Mouse (Mus musculus) liver, embryonic 12.5 days (tissue): ENCODE measurements around the gene Afg3l1. TPM values are rescaled to one million over a fixed set of nuclear protein-coding genes. Genes with fewer than 3 reads are reported as not detected.
"Not testable (repeated sequence)": the region's sequence is repeated elsewhere in the genome, so short reads cannot be mapped to it uniquely, and the experiment has no call there.

Experiments used
- ATAC-seq: fragments of 200-750 bp; cut with Nextera tagmentation; 2 replicates; pipeline ENCODE4 v1.8.0; 2017; ENCODE audit warnings: moderate number of reproducible peaks, mild to moderate bottlenecking, moderate library complexity
- H3K27ac ChIP-seq: fragments of 300-500 bp; sonication (generic); 2 replicates; pipeline ENCODE4 v1.5.1; 2016; ENCODE audit warnings: mild to moderate bottlenecking
- H3K27me3 ChIP-seq: fragments of 300-500 bp; sonication (generic); replicated peaks from 2 replicates; pipeline ENCODE4 v1.6.1; 2016; ENCODE audit warnings: mild to moderate bottlenecking, moderate library complexity
- H3K36me3 ChIP-seq: fragments of 300-500 bp; sonication (generic); 2 replicates; pipeline ENCODE4 v1.6.1; 2016; ENCODE audit warnings: mild to moderate bottlenecking, moderate library complexity
- H3K4me1 ChIP-seq: fragments of 300-500 bp; sonication (generic); 2 replicates; pipeline ENCODE4 v1.6.1; 2016
- H3K4me2 ChIP-seq: fragments of 300-500 bp; sonication (generic); 2 replicates; pipeline ENCODE4 v1.6.1; 2016; ENCODE audit warnings: mild to moderate bottlenecking, moderate library complexity
- H3K4me3 ChIP-seq: fragments of 300-500 bp; sonication (generic); 2 replicates; pipeline ENCODE4 v1.5.1; 2016; ENCODE audit warnings: mild to moderate bottlenecking, moderate library complexity
- H3K9ac ChIP-seq: fragments of 300-500 bp; sonication (generic); 2 replicates; pipeline ENCODE4 v1.6.1; 2016; ENCODE audit warnings: mild to moderate bottlenecking, moderate library complexity
- H3K9me3 ChIP-seq: fragments of 300-500 bp; sonication (generic); replicated peaks from 2 replicates; pipeline ENCODE4 v1.6.1; 2016; ENCODE audit warnings: mild to moderate bottlenecking, moderate library complexity
- WGBS: fragments of 180-500 bp; shearing (Covaris S2); methylation state at CpG from one replicate; pipeline ENCODE4 v1.1.7; 2016; ENCODE audit not compliant: insufficient replicate concordance; 5-methylcytosine and 5-hydroxymethylcytosine counted together
- polyA plus RNA-seq: library from polyadenylated mRNA; unstranded; fragments of >200 nt; fragmentation: Nextera tagmentation; extraction: Ambion mirVana; gene quantifications from 2 replicates; pipeline ENCODE4 v1.2.1, GENCODE M21; 2016

The Afg3l1 gene
- polyA plus RNA-seq, 1 experiment from 2014 or later: 38.0 TPM

- ATAC-seq: no peak
- Histone ChIP-seq H3K36me3 (no peaks in the 10 kb centered on the region; the same call in 1 of the 2 replicates), H3K27me3 (no peaks in the 10 kb centered on the region), H3K4me1 (peaks cover 21% of the 10 kb centered on the region), H3K9ac (peak overlapping the region; percentile 74), H3K4me2 (peak overlapping the region; percentile 68), H3K27ac (0 out of 2 replicates have a peak overlapping the region, but pooled peaks have one; percentile 64), H3K9me3 (no peaks in the 10 kb centered on the region), H3K4me3 (peak overlapping the region; percentile 70)
- 16% methylated on average over 4 of the region's 4 CpGs for WGBS
Measured at GRCm38 (mm10) chr8:123443576-123443921, 34.2 kb upstream of the Afg3l1 start.

GRCm38 (mm10) chr8:123444131-123444530 lies 33.6 kb upstream of the Afg3l1 start:
- peaks cover 23% of the 10 kb centered on the region for H3K4me1 ChIP-seq
- no peak for ATAC-seq
- no peaks in the 10 kb centered on the region for H3K9me3 ChIP-seq
- H3K27me3 ChIP-seq: no peaks in the 10 kb centered on the region
- no peak overlapping the region for H3K27ac ChIP-seq
- H3K36me3 ChIP-seq: peaks cover 1% of the 10 kb centered on the region
- 50% methylated on average over 6 of the region's 6 CpGs for WGBS
- 0 out of 2 replicates have a peak overlapping the region, but pooled peaks have one; percentile 74 for H3K9ac ChIP-seq
- H3K4me3 ChIP-seq: peak overlapping the region; percentile 70; the same call in 1 of the 2 replicates
- peak overlapping the region; percentile 68 for H3K4me2 ChIP-seq

- Histone ChIP-seq H3K9ac (no peak overlapping the region), H3K27me3 (no peaks in the 10 kb centered on the region), H3K9me3 (no peaks in the 10 kb centered on the region), H3K4me3 (no peak overlapping the region), H3K36me3 (peaks cover 7% of the 10 kb centered on the region), H3K27ac (no peak overlapping the region), H3K4me2 (no peak overlapping the region), H3K4me1 (peaks cover 33% of the 10 kb centered on the region)
- ATAC-seq: no peak
- 74% methylated on average over 10 of the region's 10 CpGs for WGBS
Measured at GRCm38 (mm10) chr8:123445981-123446380, 31.7 kb upstream of the Afg3l1 start.

- no peak for ATAC-seq
- whole genome bisulfite sequencing: 77% methylated on average over 6 of the region's 6 CpGs
- no peak overlapping the region for H3K9ac ChIP-seq
- H3K27me3 ChIP-seq: no peaks in the 10 kb centered on the region
- H3K36me3 ChIP-seq: peaks cover 7% of the 10 kb centered on the region
- peaks cover 40% of the 10 kb centered on the region for H3K4me1 ChIP-seq
- no peak overlapping the region for H3K4me2 ChIP-seq
- no peaks in the 10 kb centered on the region for H3K9me3 ChIP-seq
- H3K4me3 ChIP-seq: no peak overlapping the region
- H3K27ac ChIP-seq: no peak overlapping the region
Measured at GRCm38 (mm10) chr8:123446799-123447198, 30.9 kb upstream of the Afg3l1 start.

GRCm38 (mm10) chr8:123450783-123451182 lies 26.9 kb upstream of the Afg3l1 start:
- Histone ChIP-seq H3K4me2 (no peak overlapping the region), H3K4me3 (no peak overlapping the region), H3K27me3 (no peaks in the 10 kb centered on the region), H3K4me1 (peaks cover 34% of the 10 kb centered on the region), H3K9ac (no peak overlapping the region), H3K36me3 (peaks cover 39% of the 10 kb centered on the region), H3K9me3 (no peaks in the 10 kb centered on the region), H3K27ac (peak overlapping the region; percentile 55; the same call in 1 of the 2 replicates)
- 33% methylated on average over 5 of the region's 5 CpGs for WGBS
- no peak for ATAC-seq

- Histone ChIP-seq H3K36me3 (peaks cover 48% of the 10 kb centered on the region), H3K27ac (peak overlapping the region; percentile 34; the same call in 1 of the 2 replicates), H3K4me1 (peaks cover 34% of the 10 kb centered on the region)
Measured at GRCm38 (mm10) chr8:123451747-123452146, 26.0 kb upstream of the Afg3l1 start.

GRCm38 (mm10) chr8:123452149-123452548 lies 25.6 kb upstream of the Afg3l1 start:
- Histone ChIP-seq H3K9me3 (no peaks in the 10 kb centered on the region), H3K4me2 (no peak overlapping the region), H3K9ac (no peak overlapping the region), H3K4me1 (peaks cover 34% of the 10 kb centered on the region), H3K27me3 (no peaks in the 10 kb centered on the region), H3K4me3 (no peak overlapping the region), H3K27ac (no peak overlapping the region), H3K36me3 (peaks cover 49% of the 10 kb centered on the region)
- 26% methylated on average over 4 of the region's 4 CpGs for WGBS
- ATAC-seq: no peak

More at GRCm38 (mm10) chr8:123451747-123452146, 26.0 kb upstream of the Afg3l1 start:
- ATAC-seq, H3K4me2 ChIP-seq, H3K9me3 ChIP-seq, H3K9ac ChIP-seq, H3K27me3 ChIP-seq, H3K4me3 ChIP-seq: not testable (repeated sequence)
- WGBS: 81% methylated on average over 12 of the region's 12 CpGs

GRCm38 (mm10) chr8:123453291-123453690 lies 24.4 kb upstream of the Afg3l1 start:
- no peaks in the 10 kb centered on the region for H3K9me3 ChIP-seq
- H3K27ac ChIP-seq: no peak overlapping the region
- no peak overlapping the region for H3K4me2 ChIP-seq
- no peaks in the 10 kb centered on the region for H3K27me3 ChIP-seq
- H3K4me1 ChIP-seq: peaks cover 31% of the 10 kb centered on the region
- peaks cover 59% of the 10 kb centered on the region for H3K36me3 ChIP-seq
- WGBS: 64% methylated on average over 7 of the region's 7 CpGs
- H3K9ac ChIP-seq: no peak overlapping the region
- H3K4me3 ChIP-seq: no peak overlapping the region
- no peak for ATAC-seq

- Histone ChIP-seq H3K4me3 (no peak overlapping the region), H3K36me3 (peaks cover 64% of the 10 kb centered on the region)
- 81% methylated on average over 5 of the region's 5 CpGs for WGBS
Measured at GRCm38 (mm10) chr8:123453951-123454350, 23.8 kb upstream of the Afg3l1 start.

GRCm38 (mm10) chr8:123454559-123454958 lies 23.1 kb upstream of the Afg3l1 start:
- Histone ChIP-seq H3K4me3 (no peak overlapping the region), H3K9ac (no peak overlapping the region), H3K27ac (no peak overlapping the region), H3K36me3 (peaks cover 65% of the 10 kb centered on the region), H3K4me2 (no peak overlapping the region), H3K27me3 (no peaks in the 10 kb centered on the region), H3K4me1 (peaks cover 26% of the 10 kb centered on the region), H3K9me3 (no peaks in the 10 kb centered on the region)
- WGBS: 45% methylated on average over 6 of the region's 6 CpGs
- no peak for ATAC-seq

More at GRCm38 (mm10) chr8:123453951-123454350, 23.8 kb upstream of the Afg3l1 start:
- no peak overlapping the region for H3K9ac ChIP-seq
- H3K4me2 ChIP-seq: no peak overlapping the region
- H3K9me3 ChIP-seq: no peaks in the 10 kb centered on the region
- peaks cover 26% of the 10 kb centered on the region for H3K4me1 ChIP-seq
- no peak overlapping the region for H3K27ac ChIP-seq
- no peak for ATAC-seq
- no peaks in the 10 kb centered on the region for H3K27me3 ChIP-seq

GRCm38 (mm10) chr8:123463651-123464050 lies 14.1 kb upstream of the Afg3l1 start:
- no peak overlapping the region for H3K9ac ChIP-seq
- H3K4me2 ChIP-seq: no peak overlapping the region
- H3K4me3 ChIP-seq: no peak overlapping the region
- H3K27me3 ChIP-seq: no peaks in the 10 kb centered on the region
- H3K27ac ChIP-seq: no peak overlapping the region
- H3K4me1 ChIP-seq: no peaks in the 10 kb centered on the region
- ATAC-seq: no peak
- peaks cover 45% of the 10 kb centered on the region for H3K36me3 ChIP-seq
- 67% methylated on average over 4 of the region's 4 CpGs for WGBS
- H3K9me3 ChIP-seq: no peaks in the 10 kb centered on the region

GRCm38 (mm10) chr8:123467476-123467875 lies 10.2 kb upstream of the Afg3l1 start:
- H3K36me3 ChIP-seq: peaks cover 9% of the 10 kb centered on the region; the same call in 1 of the 2 replicates
- H3K4me3 ChIP-seq: no peak overlapping the region
- ATAC-seq: no peak
- H3K4me1 ChIP-seq: no peaks in the 10 kb centered on the region
- H3K27me3 ChIP-seq: peaks cover 4% of the 10 kb centered on the region; the same call in 1 of the 2 replicates
- no peak overlapping the region for H3K27ac ChIP-seq
- WGBS: 58% methylated on average over 3 of the region's 3 CpGs
- no peaks in the 10 kb centered on the region for H3K9me3 ChIP-seq
- no peak overlapping the region for H3K9ac ChIP-seq
- no peak overlapping the region for H3K4me2 ChIP-seq

GRCm38 (mm10) chr8:123472991-123473390 lies 4.7 kb upstream of the Afg3l1 start:
- peaks cover 18% of the 10 kb centered on the region for H3K4me1 ChIP-seq
- H3K27me3 ChIP-seq, H3K4me3 ChIP-seq, H3K9me3 ChIP-seq, H3K9ac ChIP-seq, H3K27ac ChIP-seq, H3K36me3 ChIP-seq, ATAC-seq, H3K4me2 ChIP-seq: not testable (repeated sequence)
- WGBS: 59% methylated on average over 6 of the region's 6 CpGs
